Mouse (Mus musculus) forebrain, embryonic 12.5 days (tissue): ENCODE measurements around the gene Gm49320. TPM values are rescaled to one million over a fixed set of nuclear protein-coding genes. Genes with fewer than 3 reads are reported as not detected.
A peak's percentile ranks its signal among the peaks of the same experiment; 100 is the strongest.

Experiments
- ATAC-seq: fragments of 200-750 bp; cut with Nextera tagmentation; 2 replicates; pipeline ENCODE4 v1.8.0; 2017; ENCODE audit warnings: moderate TSS enrichment; ENCODE audit not compliant: low FRiP score
- H3K27ac ChIP-seq: fragments of 300-500 bp; sonication (generic); 2 replicates; pipeline ENCODE4 v1.5.1; 2016; ENCODE audit warnings: mild to moderate bottlenecking
- H3K27me3 ChIP-seq: fragments of 300-500 bp; sonication (generic); 2 replicates; pipeline ENCODE4 v1.6.1; 2016; ENCODE audit warnings: mild to moderate bottlenecking
- H3K36me3 ChIP-seq: fragments of 300-500 bp; sonication (generic); replicated peaks from 2 replicates; pipeline ENCODE4 v1.6.1; 2016; ENCODE audit warnings: mild to moderate bottlenecking
- H3K4me1 ChIP-seq: fragments of 300-500 bp; sonication (generic); 2 replicates; pipeline ENCODE4 v1.6.1; 2016
- H3K4me2 ChIP-seq: fragments of 300-500 bp; sonication (generic); 2 replicates; pipeline ENCODE4 v1.6.1; 2016; ENCODE audit warnings: mild to moderate bottlenecking, moderate library complexity
- H3K4me3 ChIP-seq: fragments of 300-500 bp; sonication (generic); replicated peaks from 2 replicates; pipeline ENCODE4 v1.5.1; 2016; ENCODE audit warnings: mild to moderate bottlenecking
- H3K9ac ChIP-seq: fragments of 300-500 bp; sonication (generic); 2 replicates; pipeline ENCODE4 v1.6.1; 2016; ENCODE audit warnings: mild to moderate bottlenecking
- H3K9me3 ChIP-seq: fragments of 300-500 bp; sonication (generic); 2 replicates; pipeline ENCODE4 v1.6.1; 2016
- WGBS: fragments of 180-500 bp; shearing (Covaris S2); methylation state at CpG from one replicate; pipeline ENCODE4 v1.1.7; 2016; 5-methylcytosine and 5-hydroxymethylcytosine counted together
- polyA plus RNA-seq: library from polyadenylated mRNA; unstranded; fragments of >200 nt; fragmentation: Nextera tagmentation; extraction: Ambion mirVana; gene quantifications from 2 replicates; pipeline ENCODE4 v1.2.1, GENCODE M21; 2016

Gm49320 gene
- polyA plus RNA-seq, 1 experiment from 2014 or later: 1.3 TPM

DNA sequence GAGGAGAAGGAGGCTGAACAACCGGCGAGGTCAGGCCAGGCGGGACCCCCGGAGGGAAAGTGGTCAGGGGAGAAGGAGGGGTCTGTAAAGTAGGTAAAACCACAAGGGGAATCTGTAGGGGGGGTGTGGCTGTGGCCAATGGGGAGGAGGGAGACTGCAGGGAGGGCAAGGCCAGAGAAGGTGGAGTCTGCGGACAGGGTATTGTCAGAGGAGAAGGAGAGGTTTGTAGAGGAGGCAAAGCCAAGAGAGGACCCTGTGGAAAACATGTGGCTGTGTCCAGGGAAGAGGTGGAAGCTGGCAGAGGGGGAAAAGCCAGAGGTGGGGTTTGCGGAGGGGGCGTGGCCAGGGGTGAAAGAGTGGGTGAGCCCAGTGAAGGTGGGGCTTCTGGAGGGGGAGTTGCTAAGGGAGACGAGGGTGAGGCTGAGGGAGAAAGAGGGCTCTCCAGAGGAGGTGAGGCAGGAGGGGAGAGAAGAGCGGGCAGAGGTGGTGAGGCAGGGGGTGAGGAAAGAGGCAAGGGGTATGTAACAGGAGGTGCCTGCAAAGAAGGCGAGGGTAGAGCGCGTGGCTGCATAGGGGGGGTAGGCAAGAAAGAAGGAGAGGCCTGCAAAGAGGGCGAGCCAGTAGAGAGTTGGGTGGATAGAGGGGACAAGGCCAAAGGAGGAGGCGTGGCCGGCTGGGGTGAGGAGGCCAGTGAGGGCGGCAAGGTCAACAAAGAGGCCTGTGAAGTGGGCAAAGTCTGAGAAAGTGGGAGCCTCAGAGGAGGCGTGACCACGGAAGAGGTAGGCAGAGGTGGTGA lies 25.3 kb upstream of the Gm49320 start:
- peaks cover 43% of the 10 kb centered on the region for H3K4me1 ChIP-seq
- peaks cover 27% of the 10 kb centered on the region for H3K36me3 ChIP-seq
- H3K4me2 ChIP-seq: peak overlapping the region; percentile 84
- H3K4me3 ChIP-seq: peak overlapping the region; percentile 43
- 4% methylated on average over 18 of the region's 18 CpGs for WGBS
- H3K9ac ChIP-seq: peak overlapping the region; percentile 60
- ATAC-seq: peak; percentile 13
- H3K27me3 ChIP-seq: peaks cover 5% of the 10 kb centered on the region; the same call in 1 of the 2 replicates
- H3K27ac ChIP-seq: peak overlapping the region; percentile 53; the same call in 1 of the 2 replicates
- no peaks in the 10 kb centered on the region for H3K9me3 ChIP-seq

- Histone ChIP-seq H3K4me2 (peak overlapping the region; percentile 84), H3K36me3 (peaks cover 20% of the 10 kb centered on the region), H3K9ac (peak overlapping the region; percentile 60; the same call in 1 of the 2 replicates), H3K4me1 (peaks cover 43% of the 10 kb centered on the region), H3K4me3 (peak overlapping the region; percentile 43), H3K27ac (0 out of 2 replicates have a peak overlapping the region, but pooled peaks have one; percentile 53), H3K27me3 (peaks cover 5% of the 10 kb centered on the region; the same call in 1 of the 2 replicates), H3K9me3 (no peaks in the 10 kb centered on the region)
- peak; percentile 10; the same call in 1 of the 2 replicates for ATAC-seq
- 12% methylated on average over 33 of the region's 33 CpGs for WGBS
Observed at GRCm38 (mm10) chr8:4214006-4214980, 24.4 kb upstream of the Gm49320 start.

DNA sequence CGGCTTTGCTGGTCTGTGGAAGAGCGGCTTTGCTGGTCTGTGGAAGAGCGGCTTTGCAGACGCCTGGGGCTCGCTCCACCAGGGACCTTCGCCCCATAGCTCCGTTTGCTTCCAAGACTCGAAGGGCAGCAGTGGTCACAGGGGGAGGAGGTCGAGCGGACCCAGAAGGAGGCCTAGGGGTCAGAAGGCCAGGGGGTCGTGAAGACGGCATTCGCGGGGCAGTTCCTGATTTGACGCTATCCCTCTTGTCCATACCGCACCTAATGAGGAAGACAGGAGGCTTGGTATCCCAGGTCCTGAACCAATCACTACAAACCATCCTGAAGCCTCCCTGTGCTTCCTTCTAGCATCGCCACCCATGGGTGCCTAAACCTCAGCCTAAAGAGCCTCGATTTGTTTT lies 22.4 kb upstream of the Gm49320 start:
- 5% methylated on average over 18 of the region's 18 CpGs for WGBS
- Histone ChIP-seq H3K4me3 (peak overlapping the region; percentile 57), H3K9ac (peak overlapping the region; percentile 79), H3K4me1 (peaks cover 43% of the 10 kb centered on the region), H3K27ac (peak overlapping the region; percentile 88), H3K36me3 (no peaks in the 10 kb centered on the region; the same call in 1 of the 2 replicates), H3K4me2 (peak overlapping the region; percentile 84), H3K9me3 (no peaks in the 10 kb centered on the region), H3K27me3 (peaks cover 8% of the 10 kb centered on the region; the same call in 1 of the 2 replicates)
- 0 out of 2 replicates have a peak, but pooled peaks have one; percentile 0 for ATAC-seq

DNA sequence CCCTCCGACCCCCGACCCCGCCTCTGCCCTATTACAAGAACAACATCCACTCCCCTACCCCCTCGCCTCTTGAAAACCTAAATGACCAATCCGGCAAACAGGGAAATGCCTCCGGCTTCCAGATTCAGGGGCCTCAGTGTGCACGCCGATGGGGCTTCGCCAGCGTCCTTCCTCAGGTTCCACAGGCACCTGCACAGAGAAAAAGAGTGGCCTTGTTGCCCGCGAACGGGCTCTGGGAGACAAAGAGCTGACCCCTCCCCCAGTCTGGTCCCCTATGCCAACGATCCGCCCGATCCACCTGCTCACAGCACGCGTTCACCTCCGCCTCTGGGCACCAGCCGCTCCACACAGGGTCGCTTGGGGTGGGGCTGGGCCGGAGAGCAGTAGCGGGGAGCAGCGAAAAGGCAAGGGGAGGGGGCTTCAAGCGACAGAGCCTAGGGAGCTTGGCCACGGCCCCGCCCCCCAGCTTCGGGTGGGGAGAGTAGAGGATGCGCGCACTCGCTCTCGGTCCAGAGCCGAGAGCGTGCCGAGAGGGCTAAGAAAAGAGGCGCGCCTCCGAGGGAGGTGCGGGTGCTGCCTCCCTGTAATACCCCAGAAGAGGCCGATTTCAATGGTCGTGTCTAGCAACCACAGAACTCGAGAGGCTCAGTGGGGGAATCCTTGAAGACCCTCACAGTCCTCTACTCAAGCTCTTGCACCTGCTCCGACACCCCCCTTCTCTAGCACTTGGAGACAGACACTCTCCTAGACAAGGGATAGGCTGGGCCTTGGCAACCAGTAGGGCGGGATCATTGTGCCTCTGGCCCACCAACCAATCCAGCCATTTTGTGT lies 21.7 kb upstream of the Gm49320 start, which contains the start of gene Prr36:
Prr36 (minus strand) TSS at position 669 of the 831 bp plus-strand sequence.
- Histone ChIP-seq H3K4me2 (peak within 1 kb of the TSS; percentile 84), H3K36me3 (no peaks in the 10 kb centered on the region), H3K9me3 (no peaks in the 10 kb centered on the region), H3K4me1 (peaks cover 43% of the 10 kb centered on the region), H3K4me3 (peak within 1 kb of the TSS; percentile 57), H3K27ac (peak within 1 kb of the TSS; percentile 88), H3K9ac (peak within 1 kb of the TSS; percentile 79), H3K27me3 (peaks cover 8% of the 10 kb centered on the region; the same call in 1 of the 2 replicates)
- WGBS: under 1% methylated on average over 44 of the region's 44 CpGs
- peak; percentile 92 for ATAC-seq

GRCm38 (mm10) chr8:4219617-4220016 lies 19.0 kb upstream of the Gm49320 start:
- no peak overlapping the region for H3K4me3 ChIP-seq
- no peak overlapping the region for H3K27ac ChIP-seq
- H3K4me1 ChIP-seq: peaks cover 22% of the 10 kb centered on the region
- ATAC-seq: no peak
- no peaks in the 10 kb centered on the region for H3K36me3 ChIP-seq
- no peak overlapping the region for H3K9ac ChIP-seq
- H3K9me3 ChIP-seq: no peaks in the 10 kb centered on the region
- H3K27me3 ChIP-seq: peaks cover 5% of the 10 kb centered on the region; the same call in 1 of the 2 replicates
- no peak overlapping the region for H3K4me2 ChIP-seq
- 87% methylated on average over 3 of the region's 3 CpGs for WGBS

- no peaks in the 10 kb centered on the region for H3K36me3 ChIP-seq
- H3K9me3 ChIP-seq: no peaks in the 10 kb centered on the region
- no peak overlapping the region for H3K4me2 ChIP-seq
- H3K27me3 ChIP-seq: peaks cover 14% of the 10 kb centered on the region
- no peak overlapping the region for H3K27ac ChIP-seq
- no peak overlapping the region for H3K4me3 ChIP-seq
- H3K9ac ChIP-seq: no peak overlapping the region
- H3K4me1 ChIP-seq: peaks cover 11% of the 10 kb centered on the region
- ATAC-seq: no peak
Observed at GRCm38 (mm10) chr8:4222059-4222458, 16.6 kb upstream of the Gm49320 start.

DNA sequence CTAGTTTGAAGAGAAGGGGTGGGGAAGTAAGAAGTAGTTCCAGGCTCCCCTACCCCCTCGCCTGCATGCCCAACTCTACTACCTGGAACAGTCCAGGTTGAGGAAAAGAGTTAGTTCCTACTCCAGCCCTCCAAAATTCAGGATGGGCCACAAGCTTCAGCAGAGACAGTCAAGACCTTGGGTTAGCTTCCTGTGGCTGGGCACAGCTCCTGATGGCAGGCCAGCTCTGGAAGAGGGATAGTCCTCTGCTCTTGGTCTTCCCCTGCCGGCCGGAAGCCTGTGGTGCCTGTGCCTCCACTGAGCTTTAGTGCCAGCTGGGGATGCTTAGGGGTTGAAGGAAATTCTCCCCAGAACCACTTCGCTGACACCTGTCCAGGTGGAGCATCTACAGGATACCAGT lies 12.3 kb upstream of the Gm49320 start:
- no peak for ATAC-seq
- Histone ChIP-seq H3K36me3 (no peaks in the 10 kb centered on the region), H3K9me3 (no peaks in the 10 kb centered on the region), H3K4me1 (peaks cover 6% of the 10 kb centered on the region; the same call in 1 of the 2 replicates), H3K4me2 (peak overlapping the region; percentile 49), H3K9ac (no peak overlapping the region), H3K4me3 (0 out of 2 replicates have a peak overlapping the region, but pooled peaks have one; percentile 20), H3K27ac (no peak overlapping the region), H3K27me3 (peaks cover 35% of the 10 kb centered on the region)
- WGBS: 33% methylated on average over 4 of the region's 4 CpGs

DNA sequence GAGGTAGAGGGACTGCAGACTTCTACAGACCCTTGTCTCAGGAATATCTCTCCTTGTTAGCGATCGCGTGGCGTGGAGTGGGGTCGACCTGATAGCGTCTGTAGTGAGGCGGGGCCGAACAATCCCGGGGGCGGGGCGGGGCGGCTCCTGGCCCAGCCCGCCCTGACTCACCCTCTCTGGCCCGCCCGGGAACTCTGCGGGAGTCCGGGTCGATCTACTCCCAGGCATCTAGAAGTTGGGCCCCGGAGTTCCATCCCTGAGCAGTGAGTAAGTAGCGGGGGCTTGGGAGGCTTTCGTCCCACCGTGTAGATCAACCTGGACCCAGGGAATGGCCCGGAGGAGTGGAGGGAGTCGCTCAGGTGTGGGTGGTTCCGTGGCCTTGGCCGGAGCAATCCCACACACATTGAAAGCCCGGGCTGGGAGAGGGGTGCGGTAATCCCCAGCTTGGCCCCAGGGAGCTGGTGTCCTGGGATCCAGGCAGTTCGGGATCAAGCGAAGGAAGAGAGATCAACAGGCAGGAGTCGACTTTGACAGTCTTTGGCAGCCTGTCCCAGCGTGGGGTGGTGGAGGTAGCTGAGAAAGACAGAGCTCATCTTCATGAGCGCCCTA lies 11.8 kb upstream of the Gm49320 start, which contains the start of gene Lrrc8e:
Lrrc8e (plus strand) TSS at position 89 of the 609 bp plus-strand sequence.
- no peak within 1 kb of the TSS for H3K27ac ChIP-seq
- peak within 1 kb of the TSS; percentile 49 for H3K4me2 ChIP-seq
- peaks cover 35% of the 10 kb centered on the region for H3K27me3 ChIP-seq
- no peak for ATAC-seq
- peak within 1 kb of the TSS; percentile 20; the same call in 1 of the 2 replicates for H3K4me3 ChIP-seq
- H3K4me1 ChIP-seq: peaks cover 6% of the 10 kb centered on the region; the same call in 1 of the 2 replicates
- H3K36me3 ChIP-seq: no peaks in the 10 kb centered on the region
- 0 out of 2 replicates have a peak within 1 kb of the TSS, but pooled peaks have one; percentile 8 for H3K9ac ChIP-seq
- WGBS: 3% methylated on average over 33 of the region's 33 CpGs
- no peaks in the 10 kb centered on the region for H3K9me3 ChIP-seq

GRCm38 (mm10) chr8:4227919-4228318 lies 10.7 kb upstream of the Gm49320 start:
- no peak overlapping the region for H3K4me3 ChIP-seq
- no peak overlapping the region for H3K4me2 ChIP-seq
- H3K27ac ChIP-seq: no peak overlapping the region
- 94% methylated on average over 4 of the region's 4 CpGs for WGBS
- H3K4me1 ChIP-seq: peaks cover 6% of the 10 kb centered on the region; the same call in 1 of the 2 replicates
- H3K27me3 ChIP-seq: peaks cover 35% of the 10 kb centered on the region
- H3K36me3 ChIP-seq: no peaks in the 10 kb centered on the region
- H3K9ac ChIP-seq: no peak overlapping the region
- ATAC-seq: no peak
- H3K9me3 ChIP-seq: no peaks in the 10 kb centered on the region

DNA sequence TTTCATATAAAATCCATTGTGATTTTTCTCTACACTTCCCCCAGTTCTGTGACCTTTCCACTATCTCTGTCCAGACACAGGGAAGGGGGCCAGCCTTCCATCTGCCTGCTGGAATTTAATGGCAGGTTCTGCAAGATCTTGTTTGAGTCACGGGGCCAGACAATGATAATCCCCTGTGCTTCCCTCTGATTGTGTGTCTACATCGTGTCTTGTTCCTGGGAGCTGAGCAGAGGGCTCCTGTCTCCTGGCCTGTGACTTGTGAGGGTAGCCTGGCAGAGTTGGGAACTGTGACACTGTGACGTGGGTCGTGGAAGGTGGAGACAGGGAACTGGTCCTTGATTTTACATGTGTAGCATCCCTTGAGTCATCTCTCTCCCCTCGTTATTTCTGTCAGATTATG lies 8.9 kb upstream of the Gm49320 start:
- H3K27me3 ChIP-seq: peaks cover 35% of the 10 kb centered on the region
- H3K9ac ChIP-seq: no peak overlapping the region
- H3K9me3 ChIP-seq: no peaks in the 10 kb centered on the region
- no peaks in the 10 kb centered on the region for H3K36me3 ChIP-seq
- H3K4me1 ChIP-seq: peaks cover 6% of the 10 kb centered on the region; the same call in 1 of the 2 replicates
- no peak overlapping the region for H3K27ac ChIP-seq
- no peak overlapping the region for H3K4me2 ChIP-seq
- ATAC-seq: no peak
- H3K4me3 ChIP-seq: no peak overlapping the region
- 76% methylated on average over 5 of the region's 5 CpGs for WGBS
